Mouse (Mus musculus) ES-Bruce4 (cell line): ENCODE measurements around the gene Plcxd3. TPM values are rescaled to one million over a fixed set of nuclear protein-coding genes. Genes with fewer than 3 reads are reported as not detected.

Experiments
- H3K27ac ChIP-seq: 2 replicates; pipeline ENCODE4 v1.5.1; 2012; ENCODE audit warnings: low read length, inconsistent platforms; ENCODE audit not compliant: insufficient read depth
- H3K27me3 ChIP-seq: 2 replicates; pipeline ENCODE4 v1.6.1; 2012; ENCODE audit warnings: mild to moderate bottlenecking, low read length, inconsistent platforms; ENCODE audit not compliant: control insufficient read depth, poor library complexity, insufficient read depth, severe bottlenecking
- H3K36me3 ChIP-seq: 2 replicates; pipeline ENCODE4 v1.6.1; 2012; ENCODE audit warnings: inconsistent platforms, mild to moderate bottlenecking, low read length, moderate library complexity; ENCODE audit not compliant: control insufficient read depth, poor library complexity, insufficient read depth, severe bottlenecking
- H3K4me1 ChIP-seq: one replicate; pipeline ENCODE4 v1.8.1; 2011; ENCODE audit warnings: low read length; ENCODE audit not compliant: control insufficient read depth, insufficient read depth
- H3K4me3 ChIP-seq: 2 replicates; pipeline ENCODE4 v1.5.1; 2011; ENCODE audit warnings: low read depth, mild to moderate bottlenecking, low read length
- H3K9ac ChIP-seq: 2 replicates; pipeline ENCODE4 v1.6.1; 2012; ENCODE audit warnings: low read depth, mild to moderate bottlenecking, inconsistent platforms; ENCODE audit not compliant: poor library complexity, severe bottlenecking
- H3K9me3 ChIP-seq: replicated peaks from 2 replicates; pipeline ENCODE4 v1.6.1; 2012; ENCODE audit warnings: mild to moderate bottlenecking, low read length, inconsistent platforms; ENCODE audit not compliant: control insufficient read depth, poor library complexity, insufficient read depth, severe bottlenecking
- CTCF ChIP-seq: IDR thresholded peaks from one replicate; pipeline ENCODE4 v1.8.1; 2011; ENCODE audit warnings: low read depth, low read length
- EP300 ChIP-seq: IDR thresholded peaks from 2 replicates; pipeline ENCODE4 v1.6.1; 2011; ENCODE audit warnings: low read depth, low read length; ENCODE audit not compliant: insufficient read depth
- POLR2A ChIP-seq: IDR thresholded peaks from one replicate; pipeline ENCODE4 v1.8.1; 2011; ENCODE audit warnings: low read length; ENCODE audit not compliant: insufficient read depth
- polyA plus RNA-seq: library from polyadenylated mRNA; stranded (reverse); fragments of >200 nt; gene quantifications from 2 replicates; pipeline ENCODE4 v1.2.4, GENCODE M21; 2011; ENCODE audit warnings: low read depth; ENCODE audit not compliant: missing spikeins, insufficient read depth, insufficient read length

The Plcxd3 gene
- polyA plus RNA-seq, 1 experiment: not detected

GRCm38 (mm10) chr15:4367801-4368200, 7.5 kb upstream of the Plcxd3 start:
- Histone ChIP-seq H3K36me3 (no peaks in the 10 kb centered on the region), H3K9me3 (no peaks in the 10 kb centered on the region), H3K4me1 (no peaks in the 10 kb centered on the region), H3K27ac (no peak overlapping the region), H3K9ac (no peak overlapping the region), H3K27me3 (no peaks in the 10 kb centered on the region), H3K4me3 (no peak overlapping the region)
- TF ChIP-seq EP300 (no peak), POLR2A (no peak), CTCF (no peak)

DNA sequence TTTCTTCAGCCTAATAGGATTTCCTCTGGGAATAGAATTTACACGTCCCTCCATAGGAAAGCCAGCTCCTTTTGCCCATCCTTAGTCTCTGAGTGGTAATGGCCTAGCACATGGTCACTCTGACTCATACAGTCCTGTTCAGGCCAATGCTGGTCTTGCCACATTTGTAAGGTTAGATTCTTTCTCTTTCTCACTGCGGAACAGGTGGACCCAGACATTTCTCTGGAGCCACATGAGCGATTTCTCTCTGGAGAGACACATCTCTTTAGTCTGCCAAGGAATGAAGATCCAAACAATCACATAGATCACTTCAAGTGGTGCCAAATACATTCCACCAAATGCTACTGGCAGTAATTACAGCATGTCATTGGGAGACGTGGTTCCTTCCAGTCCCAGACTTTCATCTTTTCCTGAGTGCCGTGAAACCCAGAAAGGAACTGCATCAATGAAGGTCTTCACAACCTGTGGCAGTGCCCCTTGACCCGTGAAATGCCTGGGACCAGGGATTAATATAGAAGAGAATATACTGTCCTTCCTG, 769 bp upstream of the Plcxd3 start:
- no peak overlapping the region for H3K9ac ChIP-seq
- no peak for TF ChIP-seq POLR2A
- no peak for TF ChIP-seq CTCF
- TF ChIP-seq EP300: no peak
- no peak overlapping the region for H3K27ac ChIP-seq
- H3K4me1 ChIP-seq: no peaks in the 10 kb centered on the region
- H3K4me3 ChIP-seq: no peak overlapping the region
- no peaks in the 10 kb centered on the region for H3K27me3 ChIP-seq
- no peaks in the 10 kb centered on the region for H3K36me3 ChIP-seq
- no peaks in the 10 kb centered on the region for H3K9me3 ChIP-seq

- Histone ChIP-seq H3K9me3 (no peaks in the 10 kb centered on the region), H3K27me3 (no peaks in the 10 kb centered on the region), H3K27ac (no peak overlapping the region), H3K9ac (no peak overlapping the region), H3K4me3 (peak overlapping the region; percentile 40; the same call in 1 of the 2 replicates), H3K4me1 (no peaks in the 10 kb centered on the region), H3K36me3 (no peaks in the 10 kb centered on the region)
- no peak for TF ChIP-seq POLR2A
- no peak for TF ChIP-seq EP300
- no peak for TF ChIP-seq CTCF
Observed at GRCm38 (mm10) chr15:4375031-4375422, 264 bp upstream of the Plcxd3 start.

- H3K27ac ChIP-seq: no peak overlapping the region
- H3K9ac ChIP-seq: no peak overlapping the region
- H3K36me3 ChIP-seq: no peaks in the 10 kb centered on the region
- H3K9me3 ChIP-seq: no peaks in the 10 kb centered on the region
- H3K4me1 ChIP-seq: no peaks in the 10 kb centered on the region
- no peaks in the 10 kb centered on the region for H3K27me3 ChIP-seq
- no peak for TF ChIP-seq EP300
- no peak for TF ChIP-seq POLR2A
- TF ChIP-seq CTCF: no peak
- peak overlapping the region; percentile 40 for H3K4me3 ChIP-seq
Observed at GRCm38 (mm10) chr15:4376221-4376631, 935 bp downstream of the Plcxd3 start.

DNA sequence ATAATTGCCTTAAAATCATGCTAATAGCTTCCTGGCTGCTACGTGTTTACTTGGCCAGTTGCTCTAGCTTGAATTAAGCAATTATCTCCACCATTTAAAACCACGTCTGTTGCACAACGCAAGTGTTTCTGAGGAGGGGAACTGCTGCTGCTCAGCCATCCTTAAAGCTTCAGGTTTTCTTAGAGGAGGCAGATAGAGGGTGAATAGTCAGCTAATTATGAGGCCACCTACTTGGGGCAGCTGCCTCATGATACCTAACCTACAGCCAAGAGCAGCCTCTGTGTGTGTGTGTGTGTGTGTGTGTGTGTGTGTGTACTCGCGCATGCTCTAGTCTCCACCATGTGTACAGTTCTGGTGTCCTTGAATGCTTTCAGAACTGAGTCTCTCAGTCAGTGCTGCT, 3.5 kb downstream of the Plcxd3 start:
- H3K9me3 ChIP-seq: no peaks in the 10 kb centered on the region
- no peaks in the 10 kb centered on the region for H3K27me3 ChIP-seq
- no peak for TF ChIP-seq CTCF
- no peak for TF ChIP-seq POLR2A
- TF ChIP-seq EP300: no peak
- no peaks in the 10 kb centered on the region for H3K36me3 ChIP-seq
- no peak overlapping the region for H3K9ac ChIP-seq
- no peak overlapping the region for H3K27ac ChIP-seq
- no peak overlapping the region for H3K4me3 ChIP-seq
- no peaks in the 10 kb centered on the region for H3K4me1 ChIP-seq

- no peaks in the 10 kb centered on the region for H3K27me3 ChIP-seq
- H3K4me3 ChIP-seq: no peak overlapping the region
- no peaks in the 10 kb centered on the region for H3K4me1 ChIP-seq
- no peaks in the 10 kb centered on the region for H3K9me3 ChIP-seq
- no peak overlapping the region for H3K9ac ChIP-seq
- TF ChIP-seq POLR2A: no peak
- TF ChIP-seq CTCF: no peak
- TF ChIP-seq EP300: no peak
- no peaks in the 10 kb centered on the region for H3K36me3 ChIP-seq
- no peak overlapping the region for H3K27ac ChIP-seq
Observed at GRCm38 (mm10) chr15:4387774-4388173, 12.5 kb downstream of the Plcxd3 start.
